Mouse (Mus musculus): ENCODE measurements around the gene Dcun1d4.
"Not testable (repeated sequence)": the region's sequence is repeated elsewhere in the genome, so short reads cannot be mapped to it uniquely, and the experiment has no call there.

Gene Dcun1d4

GRCm38 (mm10) chr5:73548838-73549237 lies 68.0 kb downstream of the Dcun1d4 start:
- no peak for DNase-seq

- no peak for DNase-seq
Observed at GRCm38 (mm10) chr5:73551836-73552235, 71.0 kb downstream of the Dcun1d4 start.

GRCm38 (mm10) chr5:73553903-73554302 lies 73.1 kb downstream of the Dcun1d4 start:
- DNase-seq = no peak

- DNase-seq = no peak
Observed at GRCm38 (mm10) chr5:73555096-73555852, 74.5 kb downstream of the Dcun1d4 start.

- no peak for DNase-seq
Observed at GRCm38 (mm10) chr5:73556733-73557425, 76.1 kb downstream of the Dcun1d4 start.

- DNase-seq = no peak
Observed at GRCm38 (mm10) chr5:73558756-73559155, 78.0 kb downstream of the Dcun1d4 start.

GRCm38 (mm10) chr5:73564038-73564437 lies 83.2 kb downstream of the Dcun1d4 start:
- no peak for DNase-seq

- DNase-seq = no peak
Observed at GRCm38 (mm10) chr5:73566119-73566518, 85.3 kb downstream of the Dcun1d4 start.

- DNase-seq = no peak
Observed at GRCm38 (mm10) chr5:73566892-73567291, 86.1 kb downstream of the Dcun1d4 start.

- no peak for DNase-seq
Observed at GRCm38 (mm10) chr5:73569181-73569580, 88.4 kb downstream of the Dcun1d4 start.

GRCm38 (mm10) chr5:73571395-73572156 lies 90.8 kb downstream of the Dcun1d4 start:
- no peak for DNase-seq

GRCm38 (mm10) chr5:73572846-73573245 lies 92.0 kb downstream of the Dcun1d4 start:
- no peak for DNase-seq

GRCm38 (mm10) chr5:73573789-73574188 lies 93.0 kb downstream of the Dcun1d4 start:
- no peak for DNase-seq

GRCm38 (mm10) chr5:73574616-73575015 lies 93.8 kb downstream of the Dcun1d4 start:
- DNase-seq = no peak

GRCm38 (mm10) chr5:73576708-73577107 lies 95.9 kb downstream of the Dcun1d4 start:
- DNase-seq = no peak

GRCm38 (mm10) chr5:73578131-73578530 lies 97.3 kb downstream of the Dcun1d4 start:
- DNase-seq = no peak

- DNase-seq = not testable (repeated sequence)
Observed at GRCm38 (mm10) chr5:73584011-73584410, 103.2 kb downstream of the Dcun1d4 start.

- DNase-seq = no peak
Observed at GRCm38 (mm10) chr5:73585212-73586115, 104.7 kb downstream of the Dcun1d4 start.

GRCm38 (mm10) chr5:73586597-73586996 lies 105.8 kb downstream of the Dcun1d4 start:
- no peak for DNase-seq

GRCm38 (mm10) chr5:73587119-73587518 lies 106.3 kb downstream of the Dcun1d4 start:
- no peak for DNase-seq

- no peak for DNase-seq
Observed at GRCm38 (mm10) chr5:73598943-73599695, 118.3 kb downstream of the Dcun1d4 start.

GRCm38 (mm10) chr5:73599991-73600390 lies 119.2 kb downstream of the Dcun1d4 start:
- DNase-seq = no peak

All from thymus, postnatal 14 days (tissue).